Mouse (Mus musculus): ENCODE results near the gene Dnaaf3. TPM values are rescaled to one million over a fixed set of nuclear protein-coding genes. Genes with fewer than 3 reads are reported as not detected.
A peak's percentile ranks its signal among the peaks of the same experiment; 100 is the strongest.
"Not testable (repeated sequence)": the region's sequence is repeated elsewhere in the genome, so short reads cannot be mapped to it uniquely, and the experiment has no call there.

Dnaaf3 gene
- total RNA-seq (2015): 0.59 and 0.95 TPM in 2 replicates
- 1.3 and 1.4 TPM in 2 replicates for total RNA-seq (2017)

- ATAC-seq (replicated peaks; ENCODE audit: poor library complexity): peak; percentile 82
Observed at GRCm38 (mm10) chr7:4532005-4532729, at the start of gene Dnaaf3. Gene Dnaaf3, minus strand, starts transcription at chr7:4532453.

DNA sequence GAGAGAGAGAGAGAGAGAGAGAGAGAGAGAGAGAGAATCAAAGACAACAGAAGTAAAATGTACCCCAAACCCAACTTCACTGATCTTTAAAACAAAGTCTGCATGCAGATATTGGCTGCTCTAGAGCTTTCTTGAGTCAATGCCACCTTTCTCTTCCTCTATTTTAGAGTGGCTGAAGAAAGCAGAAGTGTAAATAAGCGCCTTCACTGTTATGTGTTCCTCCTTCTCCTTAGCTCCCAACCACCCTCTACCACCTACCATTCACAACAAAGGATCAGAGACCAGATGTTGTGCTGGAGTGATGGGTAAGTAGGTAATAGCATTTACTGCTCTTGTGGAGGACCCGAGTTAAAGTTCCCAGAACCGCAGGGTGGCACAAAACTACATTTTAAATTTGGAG, 49.2 kb upstream of the Dnaaf3 start:
- peak; percentile 85 for ATAC-seq (replicated peaks; ENCODE audit: poor library complexity)

- peak; percentile 86 for ATAC-seq (replicated peaks; ENCODE audit: poor library complexity)
Observed at GRCm38 (mm10) chr7:4572361-4572760, 40.1 kb upstream of the Dnaaf3 start.

GRCm38 (mm10) chr7:4562660-4563059, 30.4 kb upstream of the Dnaaf3 start:
- 0 out of 2 replicates have a peak, but pooled peaks have one; percentile 52 for ATAC-seq (replicated peaks; ENCODE audit: poor library complexity)

- no peak for ATAC-seq (replicated peaks; ENCODE audit: poor library complexity)
Observed at GRCm38 (mm10) chr7:4557167-4557560, 24.9 kb upstream of the Dnaaf3 start.

- peak; percentile 100 for ATAC-seq (replicated peaks; ENCODE audit: poor library complexity)
Observed at GRCm38 (mm10) chr7:4556256-4557166, 24.3 kb upstream of the Dnaaf3 start.

- peak; percentile 45; the same call in 1 of the 2 replicates for ATAC-seq (replicated peaks; ENCODE audit: poor library complexity)
Observed at GRCm38 (mm10) chr7:4547221-4547641, 15.0 kb upstream of the Dnaaf3 start, which contains the start of gene Syt5. Gene Syt5, minus strand, starts transcription at chr7:4547541.

DNA sequence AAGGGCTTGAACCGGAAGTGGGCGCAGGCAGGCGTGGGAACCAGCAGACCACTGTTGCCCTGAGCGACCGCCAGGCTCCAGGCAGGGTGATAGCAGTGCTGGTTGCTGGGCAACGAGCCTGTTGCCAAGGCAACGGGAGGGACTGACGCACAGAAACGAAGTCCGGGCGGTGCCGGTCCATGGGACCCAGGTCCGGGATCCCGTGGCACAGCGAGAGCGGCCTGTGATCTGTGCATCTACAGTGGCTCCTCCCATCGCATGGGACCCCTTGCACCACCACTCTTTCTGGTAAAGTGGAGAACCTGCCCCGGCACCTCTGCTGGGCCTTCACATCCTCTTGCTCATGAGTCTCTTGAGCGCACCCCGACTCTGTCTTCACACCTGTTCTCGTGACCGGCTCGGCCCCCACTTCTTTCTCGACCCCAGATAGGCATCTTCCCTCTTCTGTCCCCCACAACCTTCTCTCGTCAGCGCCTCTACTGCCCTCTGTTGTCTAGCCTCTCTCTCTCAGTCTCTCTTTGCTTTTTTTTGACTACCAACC, 14.4 kb upstream of the Dnaaf3 start:
- ATAC-seq (replicated peaks; ENCODE audit: poor library complexity): peak; percentile 56

GRCm38 (mm10) chr7:4546050-4546449, 13.8 kb upstream of the Dnaaf3 start:
- no peak for ATAC-seq (replicated peaks; ENCODE audit: poor library complexity)

- no peak for ATAC-seq (replicated peaks; ENCODE audit: poor library complexity)
Observed at GRCm38 (mm10) chr7:4542013-4542412, 9.8 kb upstream of the Dnaaf3 start.

- no peak for ATAC-seq (replicated peaks; ENCODE audit: poor library complexity)
Observed at GRCm38 (mm10) chr7:4541344-4541743, 9.1 kb upstream of the Dnaaf3 start.

- no peak for ATAC-seq (replicated peaks; ENCODE audit: poor library complexity)
Observed at GRCm38 (mm10) chr7:4539019-4539418, 6.8 kb upstream of the Dnaaf3 start.

DNA sequence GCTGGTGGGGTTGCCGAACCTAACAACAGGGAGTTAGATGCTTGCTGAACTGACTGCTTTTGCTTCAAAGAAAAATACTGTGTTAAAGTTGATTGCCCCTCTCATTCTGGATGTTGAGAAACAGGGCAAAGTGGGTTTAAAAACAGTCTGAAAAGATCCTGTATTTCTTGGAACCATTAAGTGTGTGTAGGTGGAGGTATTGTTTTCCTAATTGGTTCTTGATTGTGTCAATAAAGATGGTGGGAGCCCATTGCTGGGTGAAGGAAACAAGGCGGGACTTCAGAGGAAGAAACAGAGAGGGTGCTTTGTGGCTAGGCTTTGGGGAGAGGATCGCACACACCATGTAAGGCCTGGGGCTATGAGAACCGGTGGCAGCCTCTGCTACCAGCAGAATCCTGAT, 4.9 kb upstream of the Dnaaf3 start:
- no peak for ATAC-seq (replicated peaks; ENCODE audit: poor library complexity)

- no peak for ATAC-seq (replicated peaks; ENCODE audit: poor library complexity)
Observed at GRCm38 (mm10) chr7:4536369-4536768, 4.1 kb upstream of the Dnaaf3 start.

- not testable (repeated sequence) for ATAC-seq (replicated peaks; ENCODE audit: poor library complexity)
Observed at GRCm38 (mm10) chr7:4530166-4530565, 2.1 kb downstream of the Dnaaf3 start.

GRCm38 (mm10) chr7:4527302-4527689, 5.0 kb downstream of the Dnaaf3 start:
- 0 out of 2 replicates have a peak, but pooled peaks have one; percentile 6 for ATAC-seq (replicated peaks; ENCODE audit: poor library complexity)

DNA sequence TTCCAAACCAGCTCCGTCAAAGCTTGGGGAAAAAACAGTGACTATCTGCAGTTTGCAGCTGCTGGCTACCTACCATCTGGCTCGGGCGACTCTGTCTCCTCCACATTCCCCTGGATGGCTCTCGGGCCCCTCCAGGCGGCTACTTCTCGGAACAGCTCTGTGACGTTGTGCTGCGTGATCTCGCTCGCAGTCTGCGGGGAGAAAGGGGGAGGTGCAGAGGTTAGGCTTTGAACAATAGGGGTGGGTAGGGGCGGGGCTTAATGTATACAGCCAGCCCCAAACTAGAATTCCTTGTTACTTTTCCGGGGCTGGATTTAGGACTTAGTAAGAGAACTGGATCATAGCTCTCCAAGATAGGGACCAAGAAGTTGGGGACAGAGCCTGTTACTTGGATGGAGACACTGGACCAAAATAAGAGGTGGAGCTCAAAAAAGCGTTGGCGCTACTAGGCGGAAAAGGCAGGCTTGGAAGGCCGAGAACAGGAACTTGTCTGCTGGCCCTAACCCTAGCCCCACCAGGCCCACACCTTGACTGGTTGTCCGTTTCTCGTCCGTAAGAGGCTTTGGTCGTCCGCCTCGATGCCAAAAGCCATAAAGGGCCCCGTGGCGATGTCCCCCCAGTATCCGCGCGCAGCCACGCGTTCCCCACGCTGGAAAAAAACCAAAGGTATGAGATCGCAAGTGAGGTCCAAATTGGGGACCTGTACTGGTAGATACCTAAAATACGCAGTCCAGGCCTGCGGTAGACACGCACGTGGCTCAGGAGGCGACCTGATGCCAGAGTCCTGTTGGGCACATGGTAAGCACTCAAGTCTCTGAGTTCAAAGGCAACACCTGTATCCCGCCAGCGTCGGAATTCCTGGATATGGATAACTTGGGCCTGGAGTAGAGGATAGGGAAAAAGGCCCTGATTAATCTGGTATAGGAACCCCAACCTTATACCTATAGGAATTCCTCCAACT, 5.6 kb downstream of the Dnaaf3 start:
- ATAC-seq (replicated peaks; ENCODE audit: poor library complexity): peak; percentile 91

GRCm38 (mm10) chr7:4524212-4524922, 7.9 kb downstream of the Dnaaf3 start, which contains the start of gene Tnni3:
Gene Tnni3, minus strand, starts transcription at chr7:4524229.
- peak; percentile 65 for ATAC-seq (replicated peaks; ENCODE audit: poor library complexity)
